Mouse (Mus musculus): ENCODE data around the gene Abi2.
"Not testable (repeated sequence)": the region's sequence is repeated elsewhere in the genome, so short reads cannot be mapped to it uniquely, and the experiment has no call there.

Abi2 gene

GRCm38 (mm10) chr1:60409168-60409828, at the start of gene Abi2:
Abi2 (plus strand) TSS chr1:60409619.
- DNase-seq (ENCODE audit: low read depth, low spot score) = peak; percentile 93

DNA sequence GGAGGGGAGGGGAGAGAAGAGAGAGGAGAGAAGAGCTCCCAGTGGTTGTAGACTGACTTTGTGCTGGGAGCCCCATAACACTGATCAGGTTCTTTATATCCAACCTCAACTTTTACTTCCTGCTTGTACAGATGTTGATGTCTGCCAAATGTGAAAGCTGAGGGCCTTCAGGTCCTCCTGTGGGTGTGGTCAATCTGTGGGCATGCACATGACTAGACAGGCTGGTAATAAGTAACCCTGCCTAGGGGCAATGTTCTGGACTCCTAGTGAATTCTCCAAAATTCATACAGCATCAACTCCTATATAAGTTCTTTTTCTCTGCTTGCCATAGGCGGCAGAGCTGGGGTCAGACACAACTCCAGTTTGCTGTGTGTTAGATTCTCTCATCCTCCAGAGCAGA, 47.8 kb upstream of the Abi2 start:
- no peak for DNase-seq (ENCODE audit: low read depth, low spot score)

GRCm38 (mm10) chr1:60376556-60376955, 32.9 kb upstream of the Abi2 start:
- DNase-seq (ENCODE audit: low read depth, low spot score) = no peak

GRCm38 (mm10) chr1:60381910-60382309, 27.5 kb upstream of the Abi2 start:
- DNase-seq (ENCODE audit: low read depth, low spot score) = no peak

DNA sequence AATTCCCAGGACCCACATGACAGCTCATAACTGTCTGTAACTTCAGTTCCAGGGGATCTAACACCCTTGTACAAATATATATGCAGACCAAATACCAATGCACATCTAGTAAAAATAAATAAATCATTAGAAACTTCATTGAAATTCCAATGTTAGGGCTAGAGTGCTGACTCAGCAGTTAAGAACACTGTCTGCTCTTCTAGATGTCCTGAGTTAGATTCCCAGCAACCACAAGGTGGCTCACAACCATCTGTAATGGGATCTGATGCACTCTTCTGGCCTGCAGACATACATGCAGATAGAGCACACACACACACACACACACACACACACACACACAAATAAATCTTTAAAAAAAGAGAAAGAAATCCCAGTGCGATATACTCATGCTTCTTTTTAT, 4.6 kb upstream of the Abi2 start:
- no peak for DNase-seq (ENCODE audit: low read depth, low spot score)

DNA sequence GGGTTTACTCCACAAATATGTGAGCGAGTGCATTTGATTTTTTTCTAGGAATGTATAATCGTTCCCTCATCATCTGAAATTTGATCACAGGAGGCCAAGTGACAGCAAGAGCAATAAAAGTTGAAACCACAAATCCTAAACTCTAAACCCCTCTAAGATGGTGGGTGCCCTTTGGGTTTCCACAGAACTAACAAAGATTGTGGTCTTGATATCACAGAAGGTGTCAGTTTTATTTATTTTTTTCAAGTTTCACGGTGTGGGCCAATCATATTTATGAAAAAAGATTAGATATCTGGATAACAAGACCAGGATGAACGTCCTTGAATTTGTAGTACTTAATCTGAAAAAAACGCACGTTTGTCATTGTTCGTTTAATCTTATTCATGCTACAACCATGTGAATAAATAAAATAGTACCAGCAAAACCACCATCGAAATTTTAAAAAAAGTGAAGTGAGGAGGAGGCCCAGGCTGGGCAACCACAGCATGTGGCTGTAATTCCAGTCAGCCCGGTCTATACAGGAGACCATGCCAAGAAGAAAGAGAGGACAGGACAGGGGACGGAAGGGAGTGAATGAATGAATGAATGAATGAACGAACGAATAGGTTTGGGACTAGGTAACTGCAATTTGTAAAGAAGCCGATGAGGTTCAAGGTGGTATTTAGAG, 785 bp upstream of the Abi2 start:
- no peak for DNase-seq (ENCODE audit: low read depth, low spot score)

GRCm38 (mm10) chr1:60409928-60410817, 754 bp downstream of the Abi2 start:
- peak; percentile 27 for DNase-seq (ENCODE audit: low read depth, low spot score)

DNA sequence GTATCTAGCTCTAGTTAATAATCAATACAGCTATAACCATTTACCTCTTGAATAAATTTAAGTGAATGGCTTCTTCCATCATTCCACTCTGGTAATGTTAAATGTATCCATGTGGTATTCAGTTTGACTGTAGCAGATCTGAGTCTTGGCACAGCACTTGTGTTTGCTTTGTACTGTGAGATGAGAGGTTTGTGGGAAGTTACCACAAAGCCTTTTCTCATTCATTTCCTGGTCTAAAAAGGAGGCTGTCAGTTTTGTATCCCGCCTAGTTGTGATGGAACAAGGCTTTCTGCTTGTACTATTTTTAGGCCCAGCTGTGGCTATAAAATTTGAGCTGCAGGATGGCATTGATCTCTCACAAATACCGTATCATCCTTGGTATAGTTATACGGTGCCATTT, 7.3 kb downstream of the Abi2 start:
- DNase-seq (ENCODE audit: low read depth, low spot score) = no peak

DNA sequence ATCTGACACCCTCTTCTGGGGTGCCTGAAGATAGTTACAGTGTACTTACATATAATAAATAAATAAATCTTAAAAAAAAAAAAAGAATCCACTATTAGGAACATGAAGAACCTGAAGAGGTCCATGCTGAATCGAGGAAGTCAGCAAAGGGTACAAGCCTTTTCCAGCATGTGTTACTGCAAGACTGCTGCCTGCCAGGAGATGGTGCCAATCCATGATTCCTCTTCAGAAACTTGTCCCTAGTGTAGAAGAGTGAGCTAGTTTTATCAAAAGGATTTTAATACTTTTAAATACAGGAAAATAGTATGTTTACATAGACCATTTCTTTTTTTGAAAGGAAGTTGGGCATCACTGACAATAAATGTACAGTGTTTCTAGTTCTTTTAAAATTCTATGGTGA, 14.5 kb downstream of the Abi2 start:
- DNase-seq (ENCODE audit: low read depth, low spot score) = no peak

DNA sequence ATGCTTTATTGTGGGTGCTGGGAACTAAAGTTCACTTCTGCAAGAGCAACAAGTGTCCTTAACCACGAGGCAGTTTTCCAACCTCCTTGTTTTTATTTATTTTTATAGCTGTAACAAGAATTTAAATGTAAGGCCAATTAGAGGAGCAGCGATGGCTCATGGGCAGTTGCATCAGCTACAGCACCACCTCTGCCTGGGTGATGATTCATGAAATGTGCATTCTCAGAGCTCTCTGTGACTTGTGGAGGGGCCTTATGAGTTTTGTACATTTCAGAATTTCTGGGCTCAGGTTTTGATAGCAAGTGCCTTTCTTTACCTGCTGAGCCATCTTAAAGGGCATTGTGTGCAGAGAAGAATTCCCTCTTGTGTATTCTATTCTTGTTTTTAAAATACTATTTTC, 18.9 kb downstream of the Abi2 start:
- no peak for DNase-seq (ENCODE audit: low read depth, low spot score)

DNA sequence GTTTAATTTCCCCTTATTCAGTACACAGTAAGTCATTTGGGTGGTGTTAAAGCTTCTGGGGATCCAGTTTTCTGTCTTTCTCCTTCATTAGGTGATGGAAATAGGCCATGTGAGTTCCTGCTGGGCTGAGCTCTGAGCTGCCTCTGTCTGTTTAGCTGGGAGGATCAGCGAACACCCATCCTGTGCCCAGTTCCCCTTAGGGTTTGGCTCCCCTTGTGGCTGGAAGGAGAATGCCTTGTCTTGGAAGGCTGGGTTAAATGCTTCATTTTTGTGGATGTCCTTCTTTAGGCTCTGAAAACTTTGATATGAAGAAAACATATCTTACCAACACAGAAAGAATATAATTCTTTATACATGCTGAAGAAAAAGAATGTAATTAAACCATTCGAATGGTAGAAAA, 19.5 kb downstream of the Abi2 start:
- DNase-seq (ENCODE audit: low read depth, low spot score) = no peak

DNA sequence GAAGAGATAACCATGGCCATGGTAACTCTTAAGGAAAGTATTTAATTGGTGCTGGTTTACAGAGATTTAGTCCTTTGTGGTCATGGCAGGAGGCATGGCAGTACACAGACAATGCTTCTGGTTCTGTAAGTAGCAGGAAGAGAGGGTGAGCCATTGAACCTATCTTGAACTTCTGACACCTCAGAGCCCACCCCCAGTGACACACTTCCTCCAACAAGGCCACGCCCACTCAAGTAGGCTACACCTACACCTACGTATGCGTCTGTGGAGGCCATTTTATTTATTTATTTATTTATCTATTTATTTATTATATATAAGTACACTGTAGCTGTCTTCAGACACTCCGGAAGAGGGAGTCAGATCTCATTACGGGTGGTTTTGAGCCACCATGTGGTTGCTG, 22.1 kb downstream of the Abi2 start:
- DNase-seq (ENCODE audit: low read depth, low spot score) = no peak

DNA sequence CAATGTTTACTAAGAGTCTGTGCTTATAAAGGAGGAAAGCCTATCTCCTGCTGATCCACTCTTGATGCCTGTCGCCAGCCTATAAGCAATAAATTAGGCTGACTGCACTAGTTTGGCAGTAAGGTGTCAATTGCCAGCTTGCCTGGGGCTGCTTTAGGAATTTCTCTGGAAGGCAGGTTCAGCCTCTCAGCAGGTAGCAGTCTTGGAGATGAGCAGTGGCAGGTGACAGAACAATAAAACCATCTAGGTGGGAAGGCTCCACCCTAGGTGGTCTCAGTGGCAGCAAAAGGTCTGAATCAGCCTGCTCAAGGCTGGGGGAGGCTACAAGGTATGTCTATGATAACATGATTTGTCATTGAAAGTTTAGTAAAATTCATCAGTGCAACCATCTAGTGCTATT, 23.1 kb downstream of the Abi2 start:
- no peak for DNase-seq (ENCODE audit: low read depth, low spot score)

GRCm38 (mm10) chr1:60441438-60441837, 32.0 kb downstream of the Abi2 start:
- DNase-seq (ENCODE audit: low read depth, low spot score) = not testable (repeated sequence)

DNA sequence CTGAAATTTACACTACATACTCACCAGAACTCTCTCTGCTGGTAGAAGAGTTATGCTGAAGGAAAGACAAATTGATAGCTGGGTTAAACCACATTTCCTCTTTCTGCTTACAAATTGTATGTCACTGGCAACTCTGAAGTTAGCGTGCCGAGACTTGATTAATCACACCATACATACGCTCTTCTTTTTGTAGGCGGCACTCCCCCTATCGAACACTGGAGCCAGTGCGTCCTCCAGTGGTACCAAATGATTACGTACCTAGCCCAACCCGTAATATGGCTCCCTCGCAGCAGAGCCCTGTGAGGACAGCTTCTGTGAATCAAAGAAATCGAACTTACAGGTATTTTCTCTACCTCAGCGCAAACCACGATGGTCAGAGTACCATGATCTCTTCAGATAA, 37.6 kb downstream of the Abi2 start:
- DNase-seq (ENCODE audit: low read depth, low spot score) = no peak

DNA sequence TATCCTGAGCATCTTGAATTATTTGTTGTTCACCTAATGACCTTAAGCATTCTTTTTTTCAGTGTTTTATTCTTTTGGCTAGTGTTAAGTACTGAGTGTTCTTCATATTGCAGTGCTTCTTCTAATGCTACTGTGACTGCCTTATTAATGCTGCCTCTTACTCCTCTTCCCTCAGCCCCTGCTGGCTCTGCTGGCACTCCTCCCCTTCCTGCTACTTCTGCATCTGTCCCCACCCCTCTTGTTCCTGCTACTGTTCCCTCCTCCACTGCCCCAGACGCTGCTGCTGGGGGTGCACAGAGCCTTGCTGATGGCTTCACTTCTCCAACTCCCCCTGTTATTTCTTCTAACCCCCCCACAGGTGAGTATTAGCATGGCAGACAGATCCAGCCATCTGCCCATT, 40.5 kb downstream of the Abi2 start:
- no peak for DNase-seq (ENCODE audit: low read depth, low spot score)

- no peak for DNase-seq (ENCODE audit: low read depth, low spot score)
Measured at GRCm38 (mm10) chr1:60460623-60461022, 51.2 kb downstream of the Abi2 start.

DNA sequence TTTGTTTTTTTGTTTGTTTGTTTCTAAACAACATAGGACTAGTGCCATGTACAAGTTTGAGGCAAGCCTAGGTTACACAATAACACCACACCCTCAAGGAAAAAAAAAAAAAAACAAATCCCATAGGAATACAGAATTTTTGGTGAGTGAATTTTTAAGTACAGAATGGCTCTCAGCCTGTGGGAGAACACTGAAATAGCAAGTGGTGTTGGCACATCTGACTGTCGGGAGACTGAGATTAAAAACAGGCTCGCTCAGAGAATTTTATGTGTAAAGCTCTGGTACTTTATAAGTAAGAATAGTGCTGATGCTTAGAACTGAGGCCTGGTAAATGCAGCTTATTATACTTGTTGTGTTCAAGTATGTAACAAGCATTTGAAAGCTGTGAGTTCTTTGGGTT, 60.1 kb downstream of the Abi2 start:
- DNase-seq (ENCODE audit: low read depth, low spot score) = no peak

GRCm38 (mm10) chr1:60470541-60470940, 61.1 kb downstream of the Abi2 start:
- DNase-seq (ENCODE audit: low read depth, low spot score) = no peak

- DNase-seq (ENCODE audit: low read depth, low spot score) = no peak
Measured at GRCm38 (mm10) chr1:60481561-60481960, 72.1 kb downstream of the Abi2 start.

DNA sequence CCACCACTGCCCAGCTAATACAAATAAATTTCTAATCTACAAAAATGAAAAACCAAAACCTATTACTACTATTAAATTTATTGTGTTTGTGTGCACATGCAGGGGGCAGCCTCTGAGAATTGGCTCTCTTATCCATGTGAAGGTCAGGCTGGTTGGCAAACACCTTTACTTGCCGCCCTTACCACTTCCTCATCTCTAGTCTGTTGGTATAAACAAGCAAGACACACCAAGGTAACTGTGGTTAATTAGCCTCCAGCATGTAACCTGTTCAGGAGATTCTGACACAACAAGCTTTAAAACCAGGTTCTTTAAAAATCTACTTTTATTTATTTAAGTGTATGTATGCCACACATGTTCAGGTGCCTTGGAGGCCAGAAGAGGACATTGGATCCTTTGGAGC, 73.5 kb downstream of the Abi2 start:
- no peak for DNase-seq (ENCODE audit: low read depth, low spot score)

DNA sequence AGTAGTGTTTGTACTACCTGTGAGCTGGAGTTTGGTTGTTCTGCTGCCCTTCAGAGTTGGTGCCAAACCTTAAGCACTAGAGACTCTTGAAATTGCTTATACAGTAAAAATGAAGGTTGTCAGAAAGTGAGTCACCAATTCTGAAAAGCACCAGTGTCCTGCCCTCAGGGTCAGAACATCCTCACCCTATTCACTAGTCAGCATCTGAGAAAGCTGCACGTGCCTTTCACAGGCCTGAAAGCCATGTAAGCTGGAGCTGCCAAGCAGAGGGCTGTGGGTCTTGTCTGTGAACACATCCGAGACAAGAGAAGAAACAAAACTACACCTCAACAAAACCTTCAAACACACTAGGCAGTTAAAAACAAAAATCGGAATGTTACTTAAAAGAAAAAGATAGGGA, 76.2 kb downstream of the Abi2 start:
- DNase-seq (ENCODE audit: low read depth, low spot score) = no peak

- DNase-seq (ENCODE audit: low read depth, low spot score) = no peak
Measured at GRCm38 (mm10) chr1:60488635-60489034, 79.2 kb downstream of the Abi2 start.

Data from forelimb bud, embryonic 11.5 days (tissue).